Mouse (Mus musculus): ENCODE measurements around the gene Ldlrad3. TPM values are rescaled to one million over a fixed set of nuclear protein-coding genes. Genes with fewer than 3 reads are reported as not detected.

Gene Ldlrad3
- polyA plus RNA-seq, 1 experiment = 18.5 TPM

DNA sequence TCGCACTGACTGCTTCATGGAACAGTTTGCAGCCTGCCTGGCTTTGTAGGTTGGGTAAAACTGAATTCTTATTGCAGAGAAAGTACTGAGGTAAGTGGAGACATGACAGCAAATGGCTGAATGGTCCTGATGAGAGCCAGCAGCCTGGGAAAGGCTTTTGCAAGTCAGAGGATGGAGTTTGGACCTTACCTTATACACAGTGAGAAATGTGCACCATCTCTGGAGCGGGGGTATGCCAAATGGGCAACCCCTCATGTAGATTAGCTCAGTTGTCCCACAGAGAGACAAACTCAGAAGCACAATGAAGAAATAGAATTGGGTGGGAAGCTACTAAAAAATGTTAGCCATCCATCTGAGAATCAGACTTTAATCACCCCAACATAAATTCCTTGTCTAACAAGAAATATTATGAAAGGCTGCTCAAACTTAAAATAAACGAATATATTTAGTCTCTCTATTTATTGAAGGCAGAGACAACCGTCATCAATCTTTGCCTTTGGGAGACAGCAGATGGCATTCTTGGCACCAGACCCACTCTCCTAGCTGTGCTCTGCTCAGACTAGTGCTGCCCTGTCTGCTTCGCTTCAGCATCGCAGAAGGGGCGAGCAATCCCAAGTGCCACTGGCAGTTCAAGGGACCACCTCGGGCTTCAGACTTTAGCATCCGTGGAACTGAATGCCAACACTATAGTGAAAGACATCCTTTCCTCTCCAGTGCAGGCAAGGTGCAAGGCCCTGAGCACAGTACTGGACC, 51.5 kb downstream of the Ldlrad3 start:
- Histone ChIP-seq H3K4me1 (ENCODE audit: control insufficient read depth, insufficient read depth, low read length) (peaks cover 10% of the 10 kb centered on the region), H3K36me3 (ENCODE audit: control insufficient read depth, insufficient read depth, low read length) (no peaks in the 10 kb centered on the region), H3K4me3 (ENCODE audit: insufficient read depth, low read depth, low read length) (no peak overlapping the region), H3K27ac (ENCODE audit: insufficient read depth, low read depth, low read length) (no peak overlapping the region), H3K27me3 (replicated peaks; ENCODE audit: control insufficient read depth, insufficient read depth, low read length) (no peaks in the 10 kb centered on the region)
- DNase-seq = no peak
- WGBS = 65% methylated on average over 9 of the region's 9 CpGs
- TF ChIP-seq POLR2A (IDR thresholded peaks at IDR 0.05; ENCODE audit: low read depth, low read length) (no peak), CTCF (conservative IDR thresholded peaks at IDR 0.05; ENCODE audit: insufficient read depth, insufficient read length, low read depth, low read length) (no peak)

DNA sequence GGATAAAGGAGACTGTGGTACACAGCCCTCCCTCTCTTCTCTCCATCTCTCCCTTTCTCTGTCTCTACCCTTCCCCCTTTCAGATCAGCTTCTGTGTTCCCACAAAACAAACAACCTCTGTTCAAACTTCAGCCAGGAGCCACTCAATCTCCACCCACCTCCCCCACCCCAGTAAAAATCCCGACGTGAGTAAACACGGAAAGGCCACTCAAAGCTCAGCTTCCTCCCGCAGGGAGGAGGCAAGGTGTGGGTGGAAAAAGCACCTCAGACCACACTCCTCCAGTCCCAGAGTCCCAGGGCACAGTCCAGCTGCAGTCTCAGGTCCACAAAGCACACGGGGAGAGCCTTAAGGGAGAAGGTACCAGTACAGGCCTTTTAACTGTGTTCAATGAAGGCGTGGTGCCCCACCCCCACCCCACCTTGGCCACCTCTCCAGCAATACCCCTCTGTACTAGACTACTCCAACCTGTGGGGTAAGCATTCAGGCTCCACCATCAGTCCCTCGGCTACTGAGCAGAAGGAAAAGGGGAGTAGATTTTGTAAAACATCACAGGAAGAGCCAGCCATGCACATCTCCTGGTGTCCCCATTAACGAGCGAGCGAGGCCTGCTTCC, 53.1 kb downstream of the Ldlrad3 start:
- TF ChIP-seq POLR2A (IDR thresholded peaks at IDR 0.05; ENCODE audit: low read depth, low read length) = no peak
- no peak for TF ChIP-seq CTCF (conservative IDR thresholded peaks at IDR 0.05; ENCODE audit: insufficient read depth, insufficient read length, low read depth, low read length)
- no peaks in the 10 kb centered on the region for H3K36me3 ChIP-seq (ENCODE audit: control insufficient read depth, insufficient read depth, low read length)
- H3K4me1 ChIP-seq (ENCODE audit: control insufficient read depth, insufficient read depth, low read length) = peaks cover 3% of the 10 kb centered on the region; the same call in 1 of the 2 replicates
- no peak overlapping the region for H3K4me3 ChIP-seq (ENCODE audit: insufficient read depth, low read depth, low read length)
- no peak overlapping the region for H3K27ac ChIP-seq (ENCODE audit: insufficient read depth, low read depth, low read length)
- peak; percentile 51 for DNase-seq
- 35% methylated on average over 10 of the region's 10 CpGs for WGBS
- H3K27me3 ChIP-seq (replicated peaks; ENCODE audit: control insufficient read depth, insufficient read depth, low read length) = no peaks in the 10 kb centered on the region

DNA sequence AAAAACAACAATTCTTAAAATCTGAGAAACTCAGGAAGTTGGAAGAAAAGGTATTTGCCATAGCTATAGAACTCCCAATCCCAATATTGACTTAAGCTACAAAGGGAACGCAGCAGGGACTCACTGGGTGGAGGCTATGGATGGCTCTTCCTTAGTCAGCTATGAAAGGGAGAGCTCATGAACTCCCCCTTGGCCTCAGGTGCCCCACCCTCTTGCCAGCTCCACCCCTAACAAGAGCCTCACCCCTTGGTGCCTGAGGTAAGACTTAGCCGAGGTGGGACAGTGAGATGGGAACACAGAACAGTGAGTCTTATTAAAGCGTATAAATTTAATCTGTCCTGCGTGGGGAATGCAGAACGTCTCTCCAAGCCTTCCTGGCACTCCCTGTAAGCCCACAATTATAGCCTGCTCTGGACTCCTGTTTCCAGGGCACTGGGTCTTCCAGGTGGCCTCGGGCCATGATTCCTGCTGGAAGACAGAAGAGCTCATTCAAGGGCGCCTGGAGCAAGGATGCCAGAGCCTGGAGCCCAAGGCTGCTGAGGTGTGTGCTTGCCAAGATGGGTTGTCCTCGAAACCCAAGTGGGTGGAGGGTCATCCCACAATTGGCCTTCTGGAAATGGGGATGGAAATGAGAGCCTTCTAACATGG, 55.9 kb downstream of the Ldlrad3 start:
- H3K4me1 ChIP-seq (ENCODE audit: control insufficient read depth, insufficient read depth, low read length) = peaks cover 6% of the 10 kb centered on the region; the same call in 1 of the 2 replicates
- no peak for DNase-seq
- TF ChIP-seq CTCF (conservative IDR thresholded peaks at IDR 0.05; ENCODE audit: insufficient read depth, insufficient read length, low read depth, low read length) = no peak
- TF ChIP-seq POLR2A (IDR thresholded peaks at IDR 0.05; ENCODE audit: low read depth, low read length) = no peak

GRCm38 (mm10) chr2:102129235-102129634, 57.0 kb downstream of the Ldlrad3 start:
- H3K36me3 ChIP-seq (ENCODE audit: control insufficient read depth, insufficient read depth, low read length) = no peaks in the 10 kb centered on the region
- no peak for TF ChIP-seq CTCF (conservative IDR thresholded peaks at IDR 0.05; ENCODE audit: insufficient read depth, insufficient read length, low read depth, low read length)
- TF ChIP-seq POLR2A (IDR thresholded peaks at IDR 0.05; ENCODE audit: low read depth, low read length) = no peak
- H3K4me1 ChIP-seq (ENCODE audit: control insufficient read depth, insufficient read depth, low read length) = peaks cover 6% of the 10 kb centered on the region; the same call in 1 of the 2 replicates
- H3K27ac ChIP-seq (ENCODE audit: insufficient read depth, low read depth, low read length) = no peak overlapping the region
- H3K4me3 ChIP-seq (ENCODE audit: insufficient read depth, low read depth, low read length) = no peak overlapping the region
- no peak for DNase-seq
- WGBS = 93% methylated on average over 4 of the region's 4 CpGs
- H3K27me3 ChIP-seq (replicated peaks; ENCODE audit: control insufficient read depth, insufficient read depth, low read length) = no peaks in the 10 kb centered on the region

More for the DNA sequence above, 55.9 kb downstream of the Ldlrad3 start:
- H3K27ac ChIP-seq (ENCODE audit: insufficient read depth, low read depth, low read length) = no peak overlapping the region
- no peaks in the 10 kb centered on the region for H3K36me3 ChIP-seq (ENCODE audit: control insufficient read depth, insufficient read depth, low read length)
- 89% methylated on average over 8 of the region's 8 CpGs for WGBS
- no peak overlapping the region for H3K4me3 ChIP-seq (ENCODE audit: insufficient read depth, low read depth, low read length)
- H3K27me3 ChIP-seq (replicated peaks; ENCODE audit: control insufficient read depth, insufficient read depth, low read length) = no peaks in the 10 kb centered on the region

GRCm38 (mm10) chr2:102128500-102129030, 57.6 kb downstream of the Ldlrad3 start:
- H3K27me3 ChIP-seq (replicated peaks; ENCODE audit: control insufficient read depth, insufficient read depth, low read length) = no peaks in the 10 kb centered on the region
- H3K27ac ChIP-seq (ENCODE audit: insufficient read depth, low read depth, low read length) = no peak overlapping the region
- 83% methylated on average over 14 of the region's 14 CpGs for WGBS
- no peak for DNase-seq
- peaks cover 8% of the 10 kb centered on the region; the same call in 1 of the 2 replicates for H3K4me1 ChIP-seq (ENCODE audit: control insufficient read depth, insufficient read depth, low read length)
- H3K4me3 ChIP-seq (ENCODE audit: insufficient read depth, low read depth, low read length) = no peak overlapping the region
- no peak for TF ChIP-seq CTCF (conservative IDR thresholded peaks at IDR 0.05; ENCODE audit: insufficient read depth, insufficient read length, low read depth, low read length)
- H3K36me3 ChIP-seq (ENCODE audit: control insufficient read depth, insufficient read depth, low read length) = no peaks in the 10 kb centered on the region

GRCm38 (mm10) chr2:102127791-102128387, 58.3 kb downstream of the Ldlrad3 start:
- WGBS = 68% methylated on average over 8 of the region's 8 CpGs
- TF ChIP-seq POLR2A (IDR thresholded peaks at IDR 0.05; ENCODE audit: low read depth, low read length) (no peak), CTCF (conservative IDR thresholded peaks at IDR 0.05; ENCODE audit: insufficient read depth, insufficient read length, low read depth, low read length) (no peak)
- no peak for DNase-seq
- H3K36me3 ChIP-seq (ENCODE audit: control insufficient read depth, insufficient read depth, low read length) = no peaks in the 10 kb centered on the region
- H3K4me3 ChIP-seq (ENCODE audit: insufficient read depth, low read depth, low read length) = no peak overlapping the region
- H3K27ac ChIP-seq (ENCODE audit: insufficient read depth, low read depth, low read length) = no peak overlapping the region
- H3K27me3 ChIP-seq (replicated peaks; ENCODE audit: control insufficient read depth, insufficient read depth, low read length) = no peaks in the 10 kb centered on the region
- H3K4me1 ChIP-seq (ENCODE audit: control insufficient read depth, insufficient read depth, low read length) = 0 out of 2 replicates have a peak, but pooled peaks cover 9% of the 10 kb centered on the region

All from kidney, adult 2 months (tissue).